Mouse (Mus musculus) inflammation-experienced regulatory T-cells, adult 6 months (primary cell): ENCODE measurements around the gene Rpl36. TPM values are rescaled to one million over a fixed set of nuclear protein-coding genes. Genes with fewer than 3 reads are reported as not detected.

Experiments
- ATAC-seq: one replicate; pipeline ENCODE4 v1.8.0; 2017
- polyA plus RNA-seq, 3 experiments: library from polyadenylated mRNA; unstranded; fragments of 100-300 nt; shearing (Covaris generic); gene quantifications; one replicate each; pipeline ENCODE4 v1.2.1; 2017

Gene Rpl36
- polyA plus RNA-seq, 3 experiments from 2014 or later: 2,478 to 5,003 (median 4,913) TPM

DNA sequence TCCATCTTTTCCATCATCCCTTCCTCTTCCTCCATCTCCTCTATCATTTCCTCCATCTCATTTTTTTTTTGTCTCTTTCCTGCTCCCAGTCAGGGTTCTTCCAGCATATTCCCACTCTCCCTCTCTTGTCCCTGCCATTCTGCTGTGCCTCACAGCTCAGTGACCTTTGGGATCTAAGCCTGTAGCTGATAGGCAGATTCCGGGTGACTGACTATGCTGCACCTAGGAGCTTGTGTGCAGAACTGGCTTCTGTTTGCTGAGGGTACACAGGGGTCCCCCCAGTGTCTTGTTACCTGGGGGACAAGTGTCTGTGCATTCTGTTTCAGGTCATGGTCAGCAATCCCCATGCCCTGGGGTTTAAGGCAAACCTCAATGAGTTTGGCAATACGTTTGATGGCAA is 41.6 kb downstream of the Rpl36 start:
- no peak for ATAC-seq

GRCm38 (mm10) chr17:56655311-56655710 is 42.1 kb downstream of the Rpl36 start:
- no peak for ATAC-seq

GRCm38 (mm10) chr17:56656171-56656570 is 43.0 kb downstream of the Rpl36 start:
- ATAC-seq: no peak

DNA sequence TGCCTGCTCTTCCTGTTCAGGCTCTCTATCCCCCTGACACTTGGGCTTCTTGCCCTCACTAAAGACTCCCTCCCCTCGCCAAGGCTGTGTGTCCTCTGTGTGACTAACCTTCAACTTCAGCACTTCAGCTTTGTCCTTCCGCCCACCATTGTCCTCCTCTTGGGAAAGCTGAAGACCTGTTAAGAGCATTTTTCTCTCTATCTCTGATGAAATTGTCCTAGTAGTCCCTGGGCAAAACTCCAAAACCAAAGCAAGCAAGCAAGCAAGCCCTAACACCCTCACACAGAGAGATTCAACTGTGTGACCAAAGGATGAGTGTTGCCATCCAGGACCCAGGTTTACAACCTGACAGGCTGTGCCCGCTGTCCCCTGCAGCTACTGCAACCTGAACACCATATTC is 50.4 kb downstream of the Rpl36 start:
- ATAC-seq: no peak

Other genes with a start within 250 kb of the Rpl36 start
- 10 to 100 TPM in 1 of 3 experiments, 1 to 10 TPM in 2; 7.2 to 10.9 (median 8.8) TPM for gene Ptprs, start 136.9 kb upstream of the Rpl36 start, polyA plus RNA-seq
- not detected for gene Znrf4, start 101.0 kb upstream of the Rpl36 start, polyA plus RNA-seq
- gene Gm20219, start 59.0 kb upstream of the Rpl36 start, polyA plus RNA-seq: 1 to 10 TPM in 2 of 3 experiments, under 1 TPM in 1; 0.67 to 4.4 (median 3.5) TPM
- gene Safb2, start 28.8 kb upstream of the Rpl36 start, polyA plus RNA-seq: 10 to 100 TPM; 35.0 to 55.9 (median 51.8) TPM
- gene Safb, start 28.6 kb upstream of the Rpl36 start, polyA plus RNA-seq: 10 to 100 TPM; 36.9 to 55.3 (median 39.7) TPM
- gene 2410015M20Rik, start 3.6 kb upstream of the Rpl36 start, polyA plus RNA-seq: 100 to 1,000 TPM; 203 to 308 (median 286) TPM
- 1 to 10 TPM; 7.5 to 8.1 (median 8.1) TPM for gene Lonp1, start 13.5 kb downstream of the Rpl36 start, polyA plus RNA-seq
- 1 to 10 TPM in 2 of 3 experiments, under 1 TPM in 1; 0.68 to 3.9 (median 3.3) TPM for gene Catsperd, start 14.7 kb downstream of the Rpl36 start, polyA plus RNA-seq
- gene Ranbp3, start 59.9 kb downstream of the Rpl36 start, polyA plus RNA-seq: 10 to 100 TPM; 54.4 to 59.4 (median 58.4) TPM
- 100 to 1,000 TPM; 216 to 257 (median 247) TPM for gene Ndufa11, start 104.4 kb downstream of the Rpl36 start, polyA plus RNA-seq
- gene Vmac, start 104.6 kb downstream of the Rpl36 start, polyA plus RNA-seq: 1 to 10 TPM; 3.1 to 7.4 (median 3.8) TPM
- gene Nrtn, start 144.1 kb downstream of the Rpl36 start, polyA plus RNA-seq: not detected
- 10 to 100 TPM; 16.2 to 34.6 (median 34.0) TPM for gene Dus3l, start 151.3 kb downstream of the Rpl36 start, polyA plus RNA-seq
- under 1 TPM; 0.59 to 0.79 (median 0.75) TPM for gene Prr22, start 156.8 kb downstream of the Rpl36 start, polyA plus RNA-seq
- 1 to 10 TPM in 2 of 3 experiments, under 1 TPM in 1; 0.62 to 3.3 (median 1.5) TPM for gene Rfx2, start 217.6 kb downstream of the Rpl36 start, polyA plus RNA-seq